Mouse (Mus musculus) forebrain, embryonic 12.5 days (tissue): ENCODE results near the gene Izumo4. TPM values are rescaled to one million over a fixed set of nuclear protein-coding genes. Genes with fewer than 3 reads are reported as not detected.

Source experiments
- ATAC-seq: fragments of 200-750 bp; cut with Nextera tagmentation; 2 replicates; pipeline ENCODE4 v1.8.0; 2017; ENCODE audit warnings: moderate TSS enrichment; ENCODE audit not compliant: low FRiP score
- H3K27ac ChIP-seq: fragments of 300-500 bp; sonication (generic); 2 replicates; pipeline ENCODE4 v1.5.1; 2016; ENCODE audit warnings: mild to moderate bottlenecking
- H3K27me3 ChIP-seq: fragments of 300-500 bp; sonication (generic); 2 replicates; pipeline ENCODE4 v1.6.1; 2016; ENCODE audit warnings: mild to moderate bottlenecking
- H3K36me3 ChIP-seq: fragments of 300-500 bp; sonication (generic); replicated peaks from 2 replicates; pipeline ENCODE4 v1.6.1; 2016; ENCODE audit warnings: mild to moderate bottlenecking
- H3K4me1 ChIP-seq: fragments of 300-500 bp; sonication (generic); 2 replicates; pipeline ENCODE4 v1.6.1; 2016
- H3K4me2 ChIP-seq: fragments of 300-500 bp; sonication (generic); 2 replicates; pipeline ENCODE4 v1.6.1; 2016; ENCODE audit warnings: mild to moderate bottlenecking, moderate library complexity
- H3K4me3 ChIP-seq: fragments of 300-500 bp; sonication (generic); replicated peaks from 2 replicates; pipeline ENCODE4 v1.5.1; 2016; ENCODE audit warnings: mild to moderate bottlenecking
- H3K9ac ChIP-seq: fragments of 300-500 bp; sonication (generic); 2 replicates; pipeline ENCODE4 v1.6.1; 2016; ENCODE audit warnings: mild to moderate bottlenecking
- H3K9me3 ChIP-seq: fragments of 300-500 bp; sonication (generic); 2 replicates; pipeline ENCODE4 v1.6.1; 2016
- WGBS: fragments of 180-500 bp; shearing (Covaris S2); methylation state at CpG from one replicate; pipeline ENCODE4 v1.1.7; 2016; 5-methylcytosine and 5-hydroxymethylcytosine counted together
- polyA plus RNA-seq: library from polyadenylated mRNA; unstranded; fragments of >200 nt; fragmentation: Nextera tagmentation; extraction: Ambion mirVana; gene quantifications from 2 replicates; pipeline ENCODE4 v1.2.1, GENCODE M21; 2016

The Izumo4 gene
- polyA plus RNA-seq, 1 experiment from 2014 or later: 21.6 TPM

- WGBS: 77% methylated on average over 2 of the region's 2 CpGs
- peaks cover 36% of the 10 kb centered on the region for H3K4me1 ChIP-seq
- no peak overlapping the region for H3K27ac ChIP-seq
- no peaks in the 10 kb centered on the region for H3K27me3 ChIP-seq
- no peak overlapping the region for H3K4me3 ChIP-seq
- no peaks in the 10 kb centered on the region for H3K9me3 ChIP-seq
- H3K4me2 ChIP-seq: no peak overlapping the region
- peaks cover 24% of the 10 kb centered on the region for H3K36me3 ChIP-seq
- no peak overlapping the region for H3K9ac ChIP-seq
- ATAC-seq: no peak
These were observed 21.7 kb upstream of the Izumo4 start for GRCm38 (mm10) chr10:80680260-80680696.

- Histone ChIP-seq H3K36me3 (peaks cover 41% of the 10 kb centered on the region), H3K4me3 (no peak overlapping the region), H3K27me3 (no peaks in the 10 kb centered on the region), H3K27ac (no peak overlapping the region), H3K9ac (no peak overlapping the region), H3K4me1 (peaks cover 31% of the 10 kb centered on the region), H3K9me3 (no peaks in the 10 kb centered on the region), H3K4me2 (no peak overlapping the region)
- 92% methylated on average over 6 of the region's 6 CpGs for WGBS
- no peak for ATAC-seq
These were observed 20.0 kb upstream of the Izumo4 start for GRCm38 (mm10) chr10:80682003-80682402.

GRCm38 (mm10) chr10:80683647-80684046 is 18.3 kb upstream of the Izumo4 start:
- ATAC-seq: no peak

GRCm38 (mm10) chr10:80684214-80684613 is 17.8 kb upstream of the Izumo4 start:
- Histone ChIP-seq H3K27me3 (no peaks in the 10 kb centered on the region), H3K9ac (no peak overlapping the region), H3K9me3 (no peaks in the 10 kb centered on the region), H3K36me3 (peaks cover 55% of the 10 kb centered on the region), H3K4me1 (peaks cover 9% of the 10 kb centered on the region), H3K4me3 (no peak overlapping the region), H3K4me2 (no peak overlapping the region), H3K27ac (no peak overlapping the region)
- ATAC-seq: no peak
- 58% methylated on average over 6 of the region's 6 CpGs for WGBS

More at GRCm38 (mm10) chr10:80683647-80684046, 18.3 kb upstream of the Izumo4 start:
- Histone ChIP-seq H3K4me1 (peaks cover 15% of the 10 kb centered on the region), H3K4me3 (no peak overlapping the region), H3K4me2 (no peak overlapping the region), H3K36me3 (peaks cover 53% of the 10 kb centered on the region), H3K9ac (no peak overlapping the region), H3K9me3 (no peaks in the 10 kb centered on the region), H3K27me3 (no peaks in the 10 kb centered on the region), H3K27ac (no peak overlapping the region)
- WGBS: 94% methylated on average over 1 of the region's 1 CpGs

- Histone ChIP-seq H3K4me2 (no peak overlapping the region), H3K9me3 (no peaks in the 10 kb centered on the region), H3K27me3 (no peaks in the 10 kb centered on the region), H3K27ac (no peak overlapping the region), H3K4me1 (0 out of 2 replicates have a peak, but pooled peaks cover 2% of the 10 kb centered on the region), H3K36me3 (peaks cover 63% of the 10 kb centered on the region), H3K9ac (no peak overlapping the region), H3K4me3 (no peak overlapping the region)
- no peak for ATAC-seq
- 92% methylated on average over 4 of the region's 4 CpGs for WGBS
These were observed 17.0 kb upstream of the Izumo4 start for GRCm38 (mm10) chr10:80684984-80685383.

GRCm38 (mm10) chr10:80686617-80687016 is 15.4 kb upstream of the Izumo4 start:
- H3K27me3 ChIP-seq: no peaks in the 10 kb centered on the region
- no peaks in the 10 kb centered on the region for H3K4me1 ChIP-seq
- no peak overlapping the region for H3K4me2 ChIP-seq
- no peak for ATAC-seq
- H3K9ac ChIP-seq: no peak overlapping the region
- no peaks in the 10 kb centered on the region for H3K9me3 ChIP-seq
- no peak overlapping the region for H3K4me3 ChIP-seq
- WGBS: 90% methylated on average over 3 of the region's 3 CpGs
- H3K27ac ChIP-seq: no peak overlapping the region
- H3K36me3 ChIP-seq: peaks cover 79% of the 10 kb centered on the region

- H3K9ac ChIP-seq: no peak overlapping the region
- 47% methylated on average over 5 of the region's 5 CpGs for WGBS
- no peak overlapping the region for H3K4me2 ChIP-seq
- H3K4me1 ChIP-seq: no peaks in the 10 kb centered on the region
- no peaks in the 10 kb centered on the region for H3K9me3 ChIP-seq
- no peak for ATAC-seq
- peaks cover 82% of the 10 kb centered on the region for H3K36me3 ChIP-seq
- H3K4me3 ChIP-seq: no peak overlapping the region
- H3K27me3 ChIP-seq: no peaks in the 10 kb centered on the region
- no peak overlapping the region for H3K27ac ChIP-seq
These were observed 14.1 kb upstream of the Izumo4 start for GRCm38 (mm10) chr10:80687850-80688249.

- no peak overlapping the region for H3K4me3 ChIP-seq
- no peak for ATAC-seq
- no peak overlapping the region for H3K27ac ChIP-seq
- no peak overlapping the region for H3K9ac ChIP-seq
- no peaks in the 10 kb centered on the region for H3K9me3 ChIP-seq
- 87% methylated on average over 14 of the region's 14 CpGs for whole genome bisulfite sequencing
- H3K4me1 ChIP-seq: 0 out of 2 replicates have a peak, but pooled peaks cover 6% of the 10 kb centered on the region
- H3K27me3 ChIP-seq: no peaks in the 10 kb centered on the region
- H3K36me3 ChIP-seq: peaks cover 60% of the 10 kb centered on the region
- no peak overlapping the region for H3K4me2 ChIP-seq
These were observed 9.5 kb upstream of the Izumo4 start for GRCm38 (mm10) chr10:80692249-80693165.

- Histone ChIP-seq H3K4me2 (no peak overlapping the region), H3K27ac (no peak overlapping the region), H3K9ac (no peak overlapping the region), H3K4me1 (0 out of 2 replicates have a peak, but pooled peaks cover 6% of the 10 kb centered on the region), H3K27me3 (no peaks in the 10 kb centered on the region), H3K9me3 (no peaks in the 10 kb centered on the region), H3K4me3 (no peak overlapping the region), H3K36me3 (peaks cover 54% of the 10 kb centered on the region)
- no peak for ATAC-seq
- WGBS: 93% methylated on average over 12 of the region's 12 CpGs
These were observed 8.5 kb upstream of the Izumo4 start for GRCm38 (mm10) chr10:80693401-80694045.

- ATAC-seq: no peak
- Histone ChIP-seq H3K4me3 (no peak overlapping the region), H3K9me3 (no peaks in the 10 kb centered on the region), H3K27me3 (no peaks in the 10 kb centered on the region), H3K4me1 (0 out of 2 replicates have a peak, but pooled peaks cover 6% of the 10 kb centered on the region), H3K9ac (no peak overlapping the region), H3K4me2 (no peak overlapping the region), H3K36me3 (peaks cover 50% of the 10 kb centered on the region), H3K27ac (no peak overlapping the region)
- 89% methylated on average over 13 of the region's 13 CpGs for WGBS
These were observed 7.6 kb upstream of the Izumo4 start for GRCm38 (mm10) chr10:80694159-80694938.

- no peak overlapping the region for H3K27ac ChIP-seq
- WGBS: 86% methylated on average over 2 of the region's 2 CpGs
These were observed 6.8 kb upstream of the Izumo4 start for GRCm38 (mm10) chr10:80695186-80695585.

More at GRCm38 (mm10) chr10:80695186-80695585, 6.8 kb upstream of the Izumo4 start:
- Histone ChIP-seq H3K4me1 (peaks cover 11% of the 10 kb centered on the region), H3K4me3 (no peak overlapping the region), H3K9ac (no peak overlapping the region), H3K4me2 (no peak overlapping the region), H3K27me3 (no peaks in the 10 kb centered on the region), H3K9me3 (no peaks in the 10 kb centered on the region), H3K36me3 (peaks cover 41% of the 10 kb centered on the region)
- ATAC-seq: no peak
